20 mouse cellular contexts compared by ENCODE assay signal in the genomic region with DNA sequence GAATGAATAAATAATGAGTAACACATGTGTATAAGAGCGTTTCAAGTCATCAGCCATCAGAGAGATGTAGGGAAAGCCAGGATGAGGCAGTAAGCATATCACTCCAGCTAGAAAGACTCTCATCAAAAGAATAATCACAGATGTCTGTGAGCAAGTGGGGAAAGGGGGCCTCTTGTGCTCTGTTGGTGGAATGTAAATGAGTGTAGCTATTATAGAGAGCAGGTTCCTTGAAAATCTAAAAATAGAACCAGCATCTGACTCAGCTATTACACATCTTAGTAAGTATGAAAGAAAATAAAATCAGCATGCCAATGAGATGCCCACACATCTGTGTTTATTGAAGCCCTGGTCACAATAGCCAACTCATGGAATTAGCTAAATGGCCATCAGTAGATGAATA.
DNase-seq lines count a peak whose midpoint lies in the region; ATAC-seq lines count a peak whose summit lies in the region.
"Had no signal": no experiment of that assay in that cellular context is flagged by ENCODE, and none has a peak within 500 bp of the region (broad histone marks: within the 10 kb centered on the region; RNA-seq: fewer than 3 reads in every experiment).

No protein-coding gene starts in this region.

- ATAC-seq in midbrain, embryonic 16.5 days: peak; percentile 58; the same call in 1 of the 2 replicates
- ATAC-seq in activated CD4-positive, CD25-positive, alpha-beta regulatory T cell, adult 4 months: no peak
- ATAC-seq: intestine, postnatal 0 days had no signal

- 31% methylated on average over 1 of the region's 1 CpGs for WGBS in midbrain, embryonic 16.5 days

- peaks cover 23% of the 10 kb centered on the region for H3K4me1 ChIP-seq in midbrain, embryonic 16.5 days (ENCODE audit: control insufficient read depth, insufficient read depth, low read length)
- H3K4me1 ChIP-seq: embryonic facial prominence, embryonic 12.5 days; heart, embryonic 10.5 days; kidney, embryonic 15.5 days; limb, embryonic 13.5 days; liver, embryonic 15.5 days had no signal

- no peaks in the 10 kb centered on the region for H3K36me3 ChIP-seq in midbrain, embryonic 16.5 days (ENCODE audit: control insufficient read depth, insufficient read depth, low read length)
- H3K36me3 ChIP-seq: embryonic facial prominence, embryonic 12.5 days; G1E; heart, embryonic 10.5 days; hindbrain, embryonic 15.5 days; kidney, embryonic 15.5 days; limb, embryonic 13.5 days; liver, embryonic 15.5 days had no signal

- no peak overlapping the region for H3K27ac ChIP-seq in midbrain, embryonic 16.5 days (ENCODE audit: low read length)
- H3K27ac ChIP-seq: embryonic facial prominence, embryonic 12.5 days; heart, embryonic 10.5 days; hindbrain, embryonic 15.5 days; kidney, embryonic 15.5 days; limb, embryonic 13.5 days; liver, embryonic 15.5 days had no signal

- DNase-seq in layer of hippocampus, adult 9-11 months: peak; percentile 35
- DNase-seq in layer of hippocampus, postnatal 25 days (ENCODE audit: extremely low spot score in 1 of 2, low spot score in 1 of 2): no peak
- DNase-seq in NIH3T3 (ENCODE audit: low read depth): peak; percentile 2
- DNase-seq in brain, embryonic 18.5 days (ENCODE audit: low read depth, low spot score): peak; percentile 39
- no peak for DNase-seq in kidney, postnatal 25 days
- DNase-seq: cerebellum, adult 9-11 months; layer of hippocampus, postnatal 36 days; right cerebral cortex, adult 18-20 months; thymus, postnatal 25 days had no signal

- H3K27me3 ChIP-seq in midbrain, embryonic 16.5 days (ENCODE audit: control insufficient read depth, insufficient read depth, low read depth, low read length): no peaks in the 10 kb centered on the region
- H3K27me3 ChIP-seq: embryonic facial prominence, embryonic 12.5 days; hindbrain, embryonic 15.5 days; kidney, embryonic 15.5 days; limb, embryonic 13.5 days; liver, embryonic 15.5 days had no signal

- H3K4me3 ChIP-seq in midbrain, embryonic 16.5 days (ENCODE audit: low read depth, low read length): no peak overlapping the region
- H3K4me3 ChIP-seq: embryonic facial prominence, embryonic 12.5 days; erythroblast, embryonic 14.5 days; heart, embryonic 10.5 days; hindbrain, embryonic 15.5 days; kidney, embryonic 15.5 days; limb, embryonic 13.5 days; liver, embryonic 15.5 days had no signal

- no peak overlapping the region for H3K4me2 ChIP-seq in midbrain, embryonic 16.5 days (ENCODE audit: low read length)
- H3K4me2 ChIP-seq: embryonic facial prominence, embryonic 12.5 days; hindbrain, embryonic 15.5 days; kidney, embryonic 15.5 days; limb, embryonic 13.5 days; liver, embryonic 15.5 days had no signal

- no peak overlapping the region for H3K9ac ChIP-seq in midbrain, embryonic 16.5 days (ENCODE audit: low read depth, low read length)
- H3K9ac ChIP-seq: embryonic facial prominence, embryonic 12.5 days; hindbrain, embryonic 15.5 days; kidney, embryonic 15.5 days; limb, embryonic 13.5 days; liver, embryonic 15.5 days had no signal

- no peaks in the 10 kb centered on the region for H3K9me3 ChIP-seq in midbrain, embryonic 16.5 days (replicated peaks; ENCODE audit: control insufficient read depth, low read length, poor library complexity, severe bottlenecking)
- H3K9me3 ChIP-seq: embryonic facial prominence, embryonic 12.5 days; G1E; heart, embryonic 10.5 days; hindbrain, embryonic 15.5 days; kidney, embryonic 15.5 days; limb, embryonic 13.5 days; liver, embryonic 15.5 days had no signal

Comparison
In these comparisons a context has a peak if more than half of its experiments do, and no peak if none do; other contexts are left out.
1. DNase-seq: peak in layer of hippocampus, adult 9-11 months (single experiment), NIH3T3 (single experiment) and brain, embryonic 18.5 days (single experiment); none in layer of hippocampus, postnatal 25 days (0 of 2) and kidney, postnatal 25 days (0 of 2).